Mouse (Mus musculus) hindbrain, embryonic 16.5 days (tissue): ENCODE measurements at regions not wholly inside any gene's neighbourhood (a gene's known extent, or its start where the extent isn't known, plus 50 kb on each side); places are given as distances from the start of the nearest gene placed in this dataset.

Experiments
- ATAC-seq: fragments of 200-750 bp; cut with Nextera tagmentation; 2 replicates; pipeline ENCODE4 v1.8.0; 2017; ENCODE audit warnings: moderate TSS enrichment, moderate library complexity
- H3K27ac ChIP-seq: fragments of 300-500 bp; sonication (generic); 2 replicates; pipeline ENCODE4 v1.5.1; 2014; ENCODE audit warnings: low read depth, mild to moderate bottlenecking, control low read depth, low read length, moderate library complexity
- H3K27me3 ChIP-seq: fragments of 300-500 bp; sonication (generic); replicated peaks from 2 replicates; pipeline ENCODE4 v1.6.1; 2014; ENCODE audit warnings: low read length; ENCODE audit not compliant: control insufficient read depth, insufficient read depth
- H3K36me3 ChIP-seq: fragments of 300-500 bp; sonication (generic); 2 replicates; pipeline ENCODE4 v1.6.1; 2014; ENCODE audit warnings: mild to moderate bottlenecking, low read length, moderate library complexity, mixed read lengths; ENCODE audit not compliant: control insufficient read depth, insufficient read depth
- H3K4me1 ChIP-seq: fragments of 300-500 bp; sonication (generic); 2 replicates; pipeline ENCODE4 v1.6.1; 2014; ENCODE audit warnings: low read depth, low read length; ENCODE audit not compliant: control insufficient read depth, insufficient read depth
- H3K4me2 ChIP-seq: fragments of 300-500 bp; sonication (generic); 2 replicates; pipeline ENCODE4 v1.6.1; 2014; ENCODE audit warnings: mild to moderate bottlenecking, low read length, control low read depth, moderate library complexity
- H3K4me3 ChIP-seq: fragments of 300-500 bp; sonication (generic); 2 replicates; pipeline ENCODE4 v1.5.1; 2014; ENCODE audit warnings: mild to moderate bottlenecking, low read length, control low read depth, moderate library complexity
- H3K9ac ChIP-seq: fragments of 300-500 bp; sonication (generic); 2 replicates; pipeline ENCODE4 v1.6.1; 2014; ENCODE audit warnings: low read depth, mild to moderate bottlenecking, control low read depth, low read length, moderate library complexity
- H3K9me3 ChIP-seq: fragments of 300-500 bp; sonication (generic); 2 replicates; pipeline ENCODE4 v1.6.1; 2014; ENCODE audit warnings: mild to moderate bottlenecking, low read length, moderate library complexity; ENCODE audit not compliant: control insufficient read depth
- WGBS: fragments of 180-500 bp; shearing (Covaris S2); extraction: QIAGEN DNeasy Blood & Tissue Kit; methylation state at CpG from one replicate; pipeline ENCODE4 v1.1.7; 2014; 5-methylcytosine and 5-hydroxymethylcytosine counted together

DNA sequence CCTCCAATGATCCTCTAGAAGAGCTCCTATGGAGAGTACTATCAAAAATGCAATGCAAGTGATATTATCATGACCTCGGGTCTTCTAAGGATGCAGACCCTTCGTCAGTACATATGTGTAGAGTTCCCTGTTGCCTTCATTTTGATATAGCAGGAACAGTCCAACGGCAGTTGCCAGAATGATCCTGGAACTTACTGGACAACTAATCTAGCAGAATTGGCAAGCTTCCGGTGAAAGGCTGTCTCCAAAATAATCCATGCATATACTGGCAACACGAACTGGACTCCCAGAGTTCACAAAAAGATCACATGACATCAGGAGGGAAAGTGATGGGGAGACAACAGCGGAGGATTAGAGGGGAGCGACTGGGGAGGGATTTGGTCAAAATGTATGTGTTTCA, 253.6 kb upstream of the Mgmt start:
- 84% methylated on average over 7 of the region's 7 CpGs for WGBS
- H3K4me2 ChIP-seq: no peak overlapping the region
- H3K36me3 ChIP-seq: no peaks in the 10 kb centered on the region

DNA sequence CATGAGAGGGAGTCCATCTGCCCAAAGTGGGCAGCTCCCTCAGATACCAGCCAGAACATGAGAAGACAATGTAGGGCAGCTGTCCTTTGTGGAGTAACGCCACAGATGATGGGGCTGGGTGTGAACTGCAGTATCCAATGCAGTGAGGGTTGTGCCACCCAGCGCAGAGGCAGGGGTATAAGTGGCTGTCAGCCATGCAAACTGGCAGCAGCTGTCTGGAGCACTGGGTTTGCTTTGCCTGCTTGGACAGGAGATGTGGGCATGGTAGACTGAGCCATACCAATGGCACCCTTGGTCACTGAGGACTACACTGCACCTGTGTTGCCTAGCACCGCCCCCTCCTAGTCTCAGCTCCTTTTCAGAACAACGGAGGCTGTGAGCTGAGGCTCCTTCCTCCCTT, 244.6 kb upstream of the Mgmt start:
- no peak for ATAC-seq
- Histone ChIP-seq H3K36me3 (no peaks in the 10 kb centered on the region), H3K9me3 (no peaks in the 10 kb centered on the region), H3K27ac (no peak overlapping the region), H3K4me3 (no peak overlapping the region), H3K4me1 (no peaks in the 10 kb centered on the region), H3K27me3 (no peaks in the 10 kb centered on the region), H3K9ac (no peak overlapping the region), H3K4me2 (no peak overlapping the region)
- WGBS: 86% methylated on average over 4 of the region's 4 CpGs

More for the DNA sequence above, 253.6 kb upstream of the Mgmt start:
- no peaks in the 10 kb centered on the region for H3K27me3 ChIP-seq
- ATAC-seq: no peak
- H3K27ac ChIP-seq: no peak overlapping the region
- H3K4me1 ChIP-seq: no peaks in the 10 kb centered on the region
- no peak overlapping the region for H3K9ac ChIP-seq
- no peak overlapping the region for H3K4me3 ChIP-seq
- H3K9me3 ChIP-seq: no peaks in the 10 kb centered on the region

DNA sequence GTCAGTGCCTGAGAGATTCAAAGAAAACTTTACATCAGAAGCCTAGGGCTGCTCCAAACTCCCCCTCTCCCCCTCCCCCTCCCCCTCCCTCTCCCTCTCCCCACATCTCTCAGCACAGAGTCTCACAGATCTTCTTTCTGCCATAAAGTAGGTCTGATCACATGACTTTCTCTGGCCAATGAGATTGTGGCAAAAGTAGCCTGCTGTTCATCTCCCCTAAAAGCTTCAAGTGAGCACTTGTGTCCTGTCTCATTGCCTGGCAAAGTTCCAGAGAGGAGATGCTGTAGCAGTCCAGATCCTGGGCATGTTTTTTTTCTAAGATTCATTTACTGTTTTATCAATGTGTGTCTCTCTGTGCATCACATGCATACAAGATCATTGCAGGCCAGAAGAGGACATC, 234.5 kb upstream of the Mgmt start:
- no peak for ATAC-seq
- Histone ChIP-seq H3K36me3 (no peaks in the 10 kb centered on the region), H3K9me3 (no peaks in the 10 kb centered on the region), H3K9ac (no peak overlapping the region), H3K4me2 (no peak overlapping the region), H3K4me3 (no peak overlapping the region), H3K27ac (no peak overlapping the region), H3K4me1 (no peaks in the 10 kb centered on the region), H3K27me3 (no peaks in the 10 kb centered on the region)

- no peak overlapping the region for H3K4me2 ChIP-seq
- no peak for ATAC-seq
- H3K4me1 ChIP-seq: no peaks in the 10 kb centered on the region
- WGBS: 66% methylated on average over 2 of the region's 2 CpGs
- no peaks in the 10 kb centered on the region for H3K27me3 ChIP-seq
- H3K9me3 ChIP-seq: no peaks in the 10 kb centered on the region
- H3K27ac ChIP-seq: no peak overlapping the region
- no peak overlapping the region for H3K9ac ChIP-seq
- H3K36me3 ChIP-seq: no peaks in the 10 kb centered on the region
- no peak overlapping the region for H3K4me3 ChIP-seq
These were observed 234.0 kb upstream of the Mgmt start for GRCm38 (mm10) chr7:136660401-136660800.

GRCm38 (mm10) chr7:136664424-136665082, 229.9 kb upstream of the Mgmt start:
- H3K36me3 ChIP-seq: no peaks in the 10 kb centered on the region
- no peak overlapping the region for H3K4me2 ChIP-seq
- WGBS: 67% methylated on average over 10 of the region's 10 CpGs

GRCm38 (mm10) chr7:136665901-136666300, 228.5 kb upstream of the Mgmt start:
- no peak overlapping the region for H3K9ac ChIP-seq
- no peak for ATAC-seq
- no peak overlapping the region for H3K4me3 ChIP-seq
- no peak overlapping the region for H3K27ac ChIP-seq
- 77% methylated on average over 2 of the region's 2 CpGs for WGBS
- no peaks in the 10 kb centered on the region for H3K9me3 ChIP-seq
- H3K4me2 ChIP-seq: no peak overlapping the region
- H3K27me3 ChIP-seq: no peaks in the 10 kb centered on the region; the same call in 1 of the 2 replicates
- no peaks in the 10 kb centered on the region for H3K36me3 ChIP-seq
- H3K4me1 ChIP-seq: no peaks in the 10 kb centered on the region; the same call in 1 of the 2 replicates

More at GRCm38 (mm10) chr7:136664424-136665082, 229.9 kb upstream of the Mgmt start:
- Histone ChIP-seq H3K4me1 (no peaks in the 10 kb centered on the region; the same call in 1 of the 2 replicates), H3K4me3 (no peak overlapping the region), H3K9ac (no peak overlapping the region), H3K9me3 (no peaks in the 10 kb centered on the region), H3K27ac (no peak overlapping the region), H3K27me3 (no peaks in the 10 kb centered on the region; the same call in 1 of the 2 replicates)
- ATAC-seq: no peak

- Histone ChIP-seq H3K4me2 (no peak overlapping the region), H3K27me3 (no peaks in the 10 kb centered on the region; the same call in 1 of the 2 replicates), H3K27ac (no peak overlapping the region), H3K36me3 (no peaks in the 10 kb centered on the region), H3K4me1 (no peaks in the 10 kb centered on the region; the same call in 1 of the 2 replicates), H3K9ac (no peak overlapping the region), H3K9me3 (no peaks in the 10 kb centered on the region), H3K4me3 (no peak overlapping the region)
- no peak for ATAC-seq
- WGBS: 14% methylated on average over 6 of the region's 6 CpGs
These were observed 227.7 kb upstream of the Mgmt start for GRCm38 (mm10) chr7:136666707-136667106.

- Histone ChIP-seq H3K9me3 (no peaks in the 10 kb centered on the region), H3K9ac (no peak overlapping the region), H3K36me3 (no peaks in the 10 kb centered on the region), H3K27me3 (no peaks in the 10 kb centered on the region; the same call in 1 of the 2 replicates), H3K4me3 (no peak overlapping the region), H3K4me1 (no peaks in the 10 kb centered on the region; the same call in 1 of the 2 replicates), H3K27ac (no peak overlapping the region), H3K4me2 (no peak overlapping the region)
- 60% methylated on average over 7 of the region's 7 CpGs for WGBS
- no peak for ATAC-seq
These were observed 223.7 kb upstream of the Mgmt start for GRCm38 (mm10) chr7:136670675-136671074.

GRCm38 (mm10) chr7:136674159-136674558, 220.3 kb upstream of the Mgmt start:
- Histone ChIP-seq H3K36me3 (no peaks in the 10 kb centered on the region), H3K9me3 (no peaks in the 10 kb centered on the region), H3K4me3 (no peak overlapping the region), H3K4me2 (no peak overlapping the region), H3K4me1 (peaks cover 4% of the 10 kb centered on the region; the same call in 1 of the 2 replicates), H3K27me3 (peaks cover 3% of the 10 kb centered on the region; the same call in 1 of the 2 replicates), H3K27ac (no peak overlapping the region), H3K9ac (no peak overlapping the region)
- 52% methylated on average over 5 of the region's 5 CpGs for WGBS
- ATAC-seq: no peak
